Mouse (Mus musculus): ENCODE results near the gene Dync1li2.

Dync1li2 gene

DNA sequence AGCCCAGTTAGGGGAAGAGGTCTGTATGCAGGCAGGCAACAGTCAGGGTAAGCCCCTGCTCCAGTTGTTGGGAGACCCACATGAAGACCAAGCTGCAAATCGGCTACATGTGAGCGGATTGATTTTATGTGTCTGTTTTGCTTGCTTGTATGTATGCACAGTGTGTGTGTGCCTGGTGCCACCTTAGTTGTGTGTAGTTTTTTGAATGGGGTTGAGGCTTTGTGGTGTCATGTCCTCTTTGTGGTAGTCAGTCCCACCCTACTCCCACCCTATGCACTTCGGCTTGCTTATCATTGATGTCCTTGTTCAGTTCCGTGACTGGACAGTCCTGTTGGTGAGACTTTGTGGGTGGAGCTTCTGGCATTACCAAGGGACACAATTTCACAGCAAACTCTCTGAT lies 29.1 kb downstream of the Dync1li2 start:
- no peak for DNase-seq (ENCODE audit: low spot score)

DNA sequence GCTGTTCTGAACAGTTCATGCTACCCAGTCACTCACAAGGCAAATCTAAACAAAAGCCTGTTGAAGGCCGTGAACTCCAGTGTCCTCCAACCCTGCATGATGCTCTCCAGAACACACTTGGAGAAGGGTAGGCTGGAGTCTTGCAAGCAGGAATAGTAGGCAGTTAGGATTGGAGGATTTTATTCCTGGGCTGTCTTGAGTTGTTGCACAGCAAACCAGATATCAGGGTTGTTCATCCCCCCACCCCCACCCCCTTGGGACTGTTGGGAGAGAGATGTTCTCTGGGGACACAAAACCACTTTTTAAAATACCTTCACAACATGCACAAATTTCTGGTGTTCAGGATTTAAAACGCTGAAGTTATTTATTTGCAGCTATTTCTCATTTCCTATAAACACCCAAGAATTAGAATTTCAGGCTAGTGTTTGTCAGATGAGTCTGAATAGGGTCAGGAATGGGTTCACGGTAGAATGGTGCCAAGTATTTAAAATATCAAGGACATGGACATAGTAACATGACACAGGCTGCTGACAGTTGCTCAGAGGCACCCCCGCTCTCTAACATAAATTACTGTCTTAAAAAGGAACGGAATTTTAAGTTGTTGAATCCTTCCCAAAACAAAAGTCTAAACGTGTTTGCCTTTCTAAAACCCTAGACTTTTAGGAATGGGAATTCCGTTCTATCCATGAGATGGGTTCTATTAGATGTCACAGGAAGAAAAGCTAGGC lies 29.9 kb downstream of the Dync1li2 start:
- DNase-seq (ENCODE audit: low spot score), result no peak

DNA sequence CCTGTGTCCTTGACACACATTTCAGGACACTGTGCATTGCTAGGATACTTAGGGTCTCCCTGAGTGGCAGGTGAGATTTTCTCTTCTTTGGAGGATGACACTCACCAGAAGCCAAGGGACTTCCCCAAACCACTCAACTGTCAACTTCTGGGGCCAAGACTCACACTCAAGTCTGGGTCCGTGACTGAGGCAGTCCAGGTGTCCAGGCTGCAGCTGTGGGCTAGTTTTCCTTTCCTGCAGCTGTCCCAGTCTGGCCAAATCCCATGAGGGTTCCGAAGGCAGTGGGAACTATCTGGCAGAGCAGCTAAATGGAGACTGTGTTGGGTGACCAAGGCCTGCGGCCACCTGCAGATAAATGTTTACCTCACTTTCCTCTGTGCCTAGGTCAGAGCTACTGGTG lies 30.9 kb downstream of the Dync1li2 start:
- DNase-seq (ENCODE audit: low spot score), result no peak

DNA sequence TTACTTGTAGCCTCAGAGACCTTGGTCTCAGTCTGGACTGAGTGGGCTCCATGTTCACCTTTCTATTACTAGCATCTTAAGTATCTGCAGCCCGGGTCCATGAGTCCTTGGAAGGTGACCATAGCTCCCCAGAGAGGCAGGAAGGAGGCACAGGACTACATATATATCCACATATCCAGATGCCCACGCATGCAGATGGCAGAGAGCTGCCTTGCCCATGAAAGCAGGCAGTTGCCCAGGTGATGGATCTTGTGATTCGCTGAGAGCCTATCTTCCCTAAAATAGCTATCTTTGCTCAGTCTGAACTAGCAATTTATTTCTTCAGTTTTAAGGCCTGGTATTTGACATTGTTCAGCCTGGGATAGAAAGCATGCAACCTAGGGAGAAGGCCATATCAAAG lies 31.4 kb downstream of the Dync1li2 start:
- no peak for DNase-seq (ENCODE audit: low spot score)

DNA sequence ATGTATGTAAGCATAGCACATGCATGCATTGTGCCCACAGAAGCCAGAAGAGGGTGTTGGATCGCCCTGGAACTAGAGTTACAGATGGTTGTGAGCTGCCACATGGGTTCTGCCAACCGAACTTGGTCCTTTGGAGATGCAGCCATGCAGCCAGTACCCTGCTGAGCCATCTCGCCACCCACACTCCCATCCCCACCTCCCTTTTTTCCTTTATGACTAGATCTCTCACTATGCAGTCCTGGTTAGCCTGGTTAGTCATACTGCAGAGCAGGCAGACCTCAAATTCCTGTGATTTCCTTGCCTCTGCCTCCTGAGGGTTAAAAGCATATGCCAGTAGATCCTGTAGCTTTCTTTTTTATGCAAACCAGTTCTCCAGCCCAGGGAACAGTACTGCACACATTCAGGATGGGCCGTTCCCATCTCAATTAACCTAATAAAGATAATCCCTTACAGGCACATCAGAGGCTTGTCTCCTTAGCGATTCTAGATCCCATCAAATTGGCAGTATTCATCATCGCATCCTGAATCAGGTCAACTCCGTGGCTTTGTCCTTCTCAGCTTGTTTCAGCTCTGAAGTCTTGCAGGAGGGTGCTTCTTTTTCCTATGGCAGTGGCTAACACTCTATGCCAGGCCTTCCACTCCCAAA lies 32.1 kb downstream of the Dync1li2 start:
- no peak for DNase-seq (ENCODE audit: low spot score)

DNA sequence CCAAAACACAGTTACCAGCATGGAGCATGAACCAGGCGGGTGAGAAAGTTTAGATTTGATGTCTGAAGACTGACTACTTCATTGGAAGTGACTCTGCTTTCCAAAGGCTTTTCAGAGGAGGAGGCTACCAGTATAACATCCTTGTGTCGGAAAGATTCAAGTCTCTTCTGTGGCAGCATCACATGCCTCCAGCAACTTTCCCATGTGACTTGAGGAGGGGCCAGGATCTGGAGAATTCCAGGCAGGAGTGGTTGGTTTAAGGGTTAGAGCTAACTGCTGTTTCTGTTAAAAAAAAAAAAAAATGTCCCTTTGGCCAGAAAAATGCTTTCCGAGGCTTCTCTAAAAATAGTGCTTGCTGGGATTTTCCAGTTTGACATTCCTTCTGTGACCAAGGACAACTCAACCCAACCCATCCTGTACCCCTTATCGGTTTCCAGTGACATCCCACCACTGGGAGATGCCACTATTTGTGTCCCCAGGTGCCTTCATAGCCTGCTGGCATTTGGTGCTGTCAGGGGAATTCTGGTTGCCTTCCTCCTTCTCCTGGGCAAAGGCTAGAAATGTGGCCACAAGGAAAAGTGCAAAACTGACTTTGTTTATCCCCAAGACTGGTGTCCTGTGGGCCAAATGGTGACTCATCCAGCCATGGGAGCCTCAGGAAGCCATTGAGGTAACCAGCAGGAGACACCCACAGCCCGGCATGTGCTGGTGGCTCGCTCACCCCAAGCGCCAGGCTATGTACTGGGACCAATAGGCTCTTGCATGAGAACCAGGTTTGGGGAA lies 34.3 kb downstream of the Dync1li2 start:
- no peak for DNase-seq (ENCODE audit: low spot score)

DNA sequence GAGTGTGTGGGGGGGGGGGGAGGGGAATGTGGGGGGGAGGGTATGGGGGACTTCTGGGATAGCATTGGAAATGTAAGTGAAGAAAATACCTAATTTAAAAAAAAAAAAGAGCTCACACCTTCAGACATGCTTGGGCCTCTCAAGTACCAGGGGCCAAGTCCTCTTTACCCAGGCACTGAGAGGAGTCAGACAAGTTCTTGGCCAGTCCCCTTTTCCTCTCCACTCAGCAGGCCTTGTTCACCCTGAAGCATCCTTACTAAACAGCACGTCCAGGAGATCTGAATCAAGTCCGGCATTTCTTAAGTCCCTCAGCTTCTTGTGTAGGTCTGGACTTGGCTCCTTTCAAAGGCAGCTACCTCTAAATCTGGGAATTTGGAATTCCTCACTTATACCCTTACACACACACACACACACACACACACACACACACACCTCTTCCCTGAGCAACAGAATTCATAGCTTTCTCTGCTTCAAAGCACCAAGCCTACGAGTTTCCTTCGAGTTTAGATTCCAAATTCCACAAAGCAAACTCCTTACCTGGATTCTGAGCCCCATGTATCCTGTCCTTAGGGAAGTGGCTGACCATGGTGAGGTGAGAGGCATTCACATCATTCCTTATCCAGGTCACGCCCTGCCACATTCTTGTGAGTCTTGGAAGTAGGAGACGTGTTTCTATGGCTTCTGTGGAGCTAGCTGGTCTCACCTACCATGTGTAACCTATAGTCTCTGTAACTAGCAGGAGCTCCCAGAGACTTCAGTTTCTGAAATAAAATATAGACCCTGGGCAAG lies 36.3 kb downstream of the Dync1li2 start:
- DNase-seq (ENCODE audit: low spot score), result no peak

DNA sequence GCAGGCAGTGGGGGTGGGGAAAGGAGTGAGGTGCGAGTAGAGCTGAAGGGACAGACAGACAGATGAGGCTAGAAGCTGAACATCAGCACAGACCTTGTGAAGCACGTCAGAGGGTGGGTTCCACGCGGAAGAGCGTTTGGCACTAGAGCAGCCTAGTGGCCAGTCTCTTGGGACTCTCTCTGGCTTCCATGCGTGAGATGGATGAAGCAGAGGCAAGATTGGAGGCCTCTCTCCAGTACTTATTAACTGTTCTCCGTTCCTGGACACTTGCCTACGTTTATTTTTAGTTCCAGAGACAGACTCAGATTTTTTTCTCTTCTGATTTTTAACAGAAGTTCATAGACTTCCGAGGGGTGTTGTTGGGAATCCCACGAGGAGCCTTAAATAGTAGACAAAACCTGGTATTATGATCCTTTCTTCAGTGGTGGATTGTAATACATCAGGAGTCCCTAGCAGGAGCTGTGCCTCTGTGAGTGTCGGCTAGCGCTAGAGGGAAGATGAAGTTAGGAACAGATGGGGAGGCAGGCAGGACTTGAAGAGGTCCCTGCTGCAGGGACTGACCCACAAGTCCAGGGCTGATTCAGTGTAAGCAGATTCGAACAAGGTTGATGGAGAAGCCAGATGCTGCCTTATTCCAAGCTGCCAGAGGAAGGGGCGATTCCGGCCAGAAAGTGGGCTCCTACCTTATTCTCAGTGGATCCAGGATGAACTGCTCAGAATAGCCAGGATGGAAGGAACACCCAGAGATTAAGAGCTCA lies 37.2 kb downstream of the Dync1li2 start:
- DNase-seq (ENCODE audit: low spot score), result no peak

DNA sequence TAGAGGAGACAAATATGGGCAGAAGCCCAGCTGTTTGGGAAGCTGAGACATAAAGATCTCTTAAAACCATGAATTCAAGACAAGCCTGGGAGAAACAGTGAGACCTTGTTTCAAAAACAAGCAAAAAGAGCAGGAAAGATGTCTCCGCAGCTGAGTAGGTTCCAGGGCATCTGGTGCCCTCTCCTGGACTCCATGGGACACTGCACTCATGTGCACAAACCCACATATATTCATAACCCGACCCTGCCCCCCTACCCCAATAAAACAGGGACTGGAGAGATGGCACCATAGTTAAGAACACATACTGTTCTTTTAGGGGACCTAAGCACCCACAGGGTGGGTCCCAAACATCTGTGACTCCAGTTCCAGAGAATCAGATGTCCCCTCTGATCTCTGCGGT lies 39.3 kb downstream of the Dync1li2 start:
- no peak for DNase-seq (ENCODE audit: low spot score)

DNA sequence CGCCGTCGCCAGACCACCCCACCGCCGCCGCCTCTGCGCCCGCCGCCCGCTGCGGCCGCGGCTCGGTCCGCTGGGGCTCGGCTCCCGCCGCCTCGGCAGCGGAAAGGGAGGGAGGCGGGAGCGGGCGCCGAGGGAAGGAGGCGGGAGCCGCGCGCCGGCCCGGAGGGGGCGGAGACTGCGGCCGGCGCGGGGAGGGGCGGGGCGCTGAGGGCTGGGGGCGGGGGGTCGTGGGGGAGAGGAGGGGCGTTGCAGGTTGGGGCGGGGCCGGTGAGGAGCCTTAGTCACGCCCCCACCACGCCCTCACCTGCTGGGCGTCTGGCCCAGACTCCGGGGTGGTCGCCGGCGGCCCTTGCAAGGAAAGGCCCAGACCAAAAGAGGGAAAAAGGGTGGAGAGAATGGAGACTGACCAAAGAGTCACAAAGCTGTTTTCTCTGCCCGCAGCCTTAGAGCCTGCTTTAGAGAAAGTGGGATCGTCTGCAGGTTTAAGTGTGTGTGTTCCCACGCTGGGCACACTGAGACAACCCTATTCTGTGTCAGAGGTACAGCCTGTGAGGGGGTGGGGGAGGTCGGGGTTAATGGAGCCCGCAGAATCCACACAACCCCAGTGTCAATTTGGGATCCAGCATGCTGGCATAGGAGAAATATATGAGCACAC lies 47.0 kb downstream of the Dync1li2 start, which contains the start of gene Cmtm4:
Gene Cmtm4, minus strand, starts transcription at position 105 of the 655 bp plus-strand sequence.
- peak; percentile 69 for DNase-seq (ENCODE audit: low spot score)

DNA sequence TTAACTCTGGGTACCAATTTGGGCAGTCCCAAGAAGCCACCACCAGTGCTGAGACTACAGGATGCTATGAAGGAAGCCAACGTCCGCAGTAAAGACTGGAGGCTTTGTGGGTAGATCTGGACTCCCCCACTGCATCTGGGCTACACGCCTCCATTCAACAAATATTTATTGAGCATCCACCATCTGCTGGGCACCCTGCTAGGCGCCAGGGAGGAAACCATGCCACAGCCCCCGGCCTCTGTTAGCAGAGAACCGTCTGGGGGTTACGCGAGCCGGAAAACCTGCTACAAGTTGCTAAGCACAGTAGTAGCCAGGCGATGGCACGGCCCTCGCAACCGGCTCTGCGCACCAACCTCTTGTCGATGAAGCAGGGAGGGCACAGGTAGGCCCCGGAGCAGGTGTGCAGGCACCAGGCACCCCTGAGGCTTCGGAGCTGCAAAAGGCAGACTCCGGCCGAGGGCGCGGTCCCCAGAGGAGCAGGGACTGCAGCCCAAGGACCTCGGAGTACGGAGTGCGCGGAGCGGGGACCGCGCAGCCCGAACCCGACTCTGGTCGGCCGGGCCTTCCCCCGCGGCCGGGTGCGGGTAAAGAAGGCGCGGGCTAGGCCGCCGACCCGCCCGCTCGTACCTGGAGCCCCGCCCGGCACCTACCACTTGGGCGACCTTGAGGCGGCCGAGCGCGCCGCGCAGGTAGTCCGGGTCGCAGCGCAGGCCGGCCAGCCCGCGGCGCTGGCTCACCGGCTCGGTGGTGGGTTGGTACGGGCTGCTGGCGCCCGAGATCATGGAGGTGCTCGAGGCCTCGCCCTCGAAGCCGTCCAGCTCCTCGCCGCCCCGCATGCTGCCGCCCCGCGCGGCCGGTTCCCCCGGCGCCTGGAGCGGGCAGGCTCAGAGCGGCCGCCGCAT lies 47.8 kb downstream of the Dync1li2 start:
- peak; percentile 32 for DNase-seq (ENCODE audit: low spot score)

DNA sequence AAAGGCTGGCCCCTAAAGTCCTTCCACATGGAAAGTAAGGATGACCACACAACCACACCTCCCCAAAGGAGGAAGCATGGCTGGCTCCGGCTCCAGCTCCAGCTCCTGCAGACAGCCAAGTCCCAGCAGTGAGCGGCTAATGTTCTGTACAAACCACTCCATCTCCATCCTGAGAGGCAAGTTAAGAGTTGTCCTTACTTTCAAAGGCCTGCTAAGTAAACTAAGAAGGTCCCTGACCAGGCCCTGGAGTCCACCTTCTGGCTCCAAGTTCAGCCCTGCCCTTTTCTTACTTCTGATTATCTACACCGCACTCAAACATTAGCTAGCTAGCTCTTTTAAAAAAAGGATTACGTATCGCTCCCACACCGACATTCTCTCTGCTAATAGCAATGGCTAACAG lies 49.1 kb downstream of the Dync1li2 start:
- DNase-seq (ENCODE audit: low spot score), result no peak

DNA sequence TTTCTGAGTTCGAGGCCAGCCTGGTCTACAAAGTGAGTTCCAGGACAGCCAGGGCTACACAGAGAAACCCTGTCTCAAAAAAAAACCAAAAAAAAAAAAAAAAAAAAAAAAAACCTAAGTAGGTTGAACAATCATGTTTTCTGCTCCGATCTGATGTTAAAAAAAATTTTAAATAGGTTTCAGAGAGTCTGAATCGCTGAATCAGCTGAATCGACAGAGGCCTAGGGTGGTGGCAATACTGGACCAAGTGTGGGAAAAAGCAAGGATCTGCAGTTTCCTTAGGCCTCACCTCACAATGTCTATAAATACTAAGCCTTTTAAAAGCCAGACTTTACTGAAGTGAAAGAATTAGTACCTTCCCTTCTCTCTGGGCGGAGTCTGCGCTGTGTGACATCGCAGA lies 49.7 kb downstream of the Dync1li2 start:
- no peak for DNase-seq (ENCODE audit: low spot score)

DNA sequence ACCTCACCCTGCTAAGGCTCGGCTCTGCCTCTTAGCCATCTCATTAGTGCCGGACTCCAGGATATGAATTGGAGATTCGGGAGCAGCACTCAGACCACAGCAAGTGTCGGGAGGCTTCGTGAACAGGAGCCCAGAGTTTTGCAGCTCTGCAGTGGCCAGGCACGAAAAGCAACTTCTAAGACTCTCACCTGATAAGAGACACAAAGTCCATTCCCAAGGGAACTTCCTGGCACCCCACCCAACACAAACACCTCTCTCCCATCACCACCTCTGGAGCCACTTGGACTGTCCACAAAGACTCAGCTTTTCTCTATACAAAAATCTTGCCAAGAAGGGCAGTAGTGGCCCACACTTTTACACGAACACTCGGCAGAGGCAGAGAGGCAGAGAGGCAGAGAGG lies 52.6 kb downstream of the Dync1li2 start:
- no peak for DNase-seq (ENCODE audit: low spot score)

DNA sequence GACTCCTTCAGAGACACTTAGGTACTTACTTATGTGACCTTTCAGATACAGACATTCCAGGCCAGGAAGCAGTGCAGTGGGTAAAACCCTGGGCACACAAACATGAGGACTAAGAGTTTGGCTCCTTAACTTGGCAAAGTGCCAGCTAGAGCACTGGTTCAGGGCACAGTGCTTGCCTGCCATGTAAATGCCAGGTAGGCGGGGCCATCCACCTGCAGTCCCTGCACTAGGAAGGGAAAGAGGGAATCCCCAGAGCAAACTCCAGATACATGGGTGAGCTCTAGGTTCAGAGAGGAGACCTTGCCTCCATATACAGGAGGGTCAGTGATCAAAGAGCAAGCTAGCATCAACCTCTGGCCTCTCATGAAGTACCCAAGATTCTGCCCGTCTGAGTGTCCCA lies 54.9 kb downstream of the Dync1li2 start:
- peak; percentile 70 for DNase-seq (ENCODE audit: low spot score)

DNA sequence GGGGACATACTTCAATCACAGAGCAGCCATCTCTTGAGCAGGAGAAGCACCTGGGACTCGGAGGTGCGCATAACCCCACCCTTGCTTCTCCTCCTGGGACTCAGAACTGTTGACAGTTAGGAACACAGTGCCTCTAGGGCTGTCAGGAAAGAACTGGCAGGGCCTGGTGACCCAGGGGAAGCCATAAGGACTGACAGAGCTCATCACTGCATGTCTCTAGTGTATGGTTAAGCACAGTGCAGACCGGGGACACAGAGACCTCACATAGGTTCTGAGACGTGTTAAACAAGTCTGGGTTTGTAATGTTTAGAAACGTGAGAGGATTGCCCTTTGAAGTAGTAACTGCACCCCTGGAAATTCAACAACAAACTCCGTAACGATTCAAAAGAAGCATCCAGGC lies 55.3 kb downstream of the Dync1li2 start:
- no peak for DNase-seq (ENCODE audit: low spot score)

DNA sequence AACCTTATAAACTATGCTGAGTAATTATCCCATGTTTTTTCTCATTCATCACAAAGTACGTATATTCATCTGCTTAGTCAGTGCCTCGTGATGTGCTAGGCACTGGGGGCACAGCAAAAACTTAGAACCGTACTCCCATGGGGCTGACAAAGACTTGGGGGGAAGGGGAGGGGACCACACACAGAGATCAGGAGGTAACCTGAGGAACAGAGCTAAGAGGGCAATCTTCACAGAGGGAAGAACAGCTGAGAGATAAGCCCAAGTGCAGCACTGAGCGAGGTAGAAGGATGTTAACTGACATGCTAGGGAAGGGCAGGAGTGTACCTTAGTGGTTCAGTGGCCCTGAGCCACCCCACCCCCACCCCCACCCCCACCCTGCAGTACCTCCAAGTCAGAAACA lies 56.2 kb downstream of the Dync1li2 start:
- DNase-seq (ENCODE audit: low spot score), result no peak

DNA sequence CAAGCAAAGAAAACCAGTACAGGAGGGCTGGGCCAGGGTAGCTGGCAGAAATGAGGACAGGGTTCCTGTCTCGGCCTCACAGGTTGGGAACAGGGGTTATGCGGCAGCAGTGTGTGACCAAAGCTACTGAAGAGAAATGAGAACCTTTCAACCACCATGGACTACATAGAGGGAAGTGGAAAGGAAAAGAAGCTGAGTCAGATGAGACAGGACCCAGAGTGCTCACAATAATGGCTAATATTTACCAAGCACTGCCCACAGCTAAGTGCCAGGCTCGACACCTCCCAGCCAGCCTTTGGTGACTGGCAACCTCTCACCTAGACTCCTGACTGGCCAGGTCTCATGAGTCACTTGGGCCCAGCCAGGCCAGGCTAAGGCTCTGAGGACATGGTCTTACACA lies 58.9 kb downstream of the Dync1li2 start:
- peak; percentile 54 for DNase-seq (ENCODE audit: low spot score)

DNA sequence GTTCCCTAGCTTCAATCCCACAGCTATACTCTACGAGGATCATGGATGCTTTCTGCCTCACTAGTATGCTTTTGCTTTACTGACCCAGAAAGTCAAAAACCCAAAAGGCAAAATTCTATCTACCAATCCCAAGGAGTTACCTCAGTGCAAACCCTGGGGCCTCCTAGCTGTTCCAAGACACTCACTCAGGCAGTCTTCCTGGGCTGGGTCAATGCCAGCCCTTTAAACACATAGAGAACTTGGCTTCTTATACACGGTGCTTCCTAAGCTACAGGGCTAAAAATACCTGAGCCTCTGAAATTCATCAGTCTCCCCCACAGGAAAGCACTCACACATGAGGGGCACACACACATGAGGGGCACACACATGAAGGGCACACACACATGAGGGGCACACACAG lies 59.6 kb downstream of the Dync1li2 start:
- DNase-seq (ENCODE audit: low spot score), result no peak

DNA sequence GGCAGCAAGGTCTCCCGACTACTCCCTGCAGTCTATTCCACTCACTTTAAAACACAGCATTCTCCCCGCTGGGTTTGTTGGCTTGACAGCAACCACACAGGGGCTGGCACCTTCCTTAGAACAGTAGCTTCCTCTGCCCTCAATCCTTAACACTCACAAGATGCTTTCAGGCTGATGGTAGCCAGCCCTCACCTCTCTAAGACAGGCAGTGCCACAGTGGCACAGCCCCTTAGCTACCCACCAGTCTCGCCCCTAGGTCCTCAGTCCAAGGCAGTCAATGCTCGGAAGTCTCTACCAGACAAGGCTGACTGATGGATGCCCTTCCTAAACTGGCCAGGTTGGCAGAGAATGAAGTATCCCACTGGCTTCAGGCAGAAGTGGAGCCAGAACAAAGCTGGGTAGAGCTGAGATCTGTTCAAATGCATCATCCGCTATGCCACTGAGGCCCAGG lies 61.9 kb downstream of the Dync1li2 start:
- no peak for DNase-seq (ENCODE audit: low spot score)
